Mouse (Mus musculus) stomach, embryonic 16.5 days (tissue): ENCODE measurements at regions not wholly inside any gene's neighbourhood (a gene's known extent, or its start where the extent isn't known, plus 50 kb on each side); places are given as distances from the start of the nearest gene placed in this dataset.
A peak's percentile ranks its signal among the peaks of the same experiment; 100 is the strongest.

ENCODE experiments used
- ATAC-seq: fragments of 200-750 bp; cut with Nextera tagmentation; 2 replicates; pipeline ENCODE4 v1.8.0; 2017; ENCODE audit warnings: moderate number of reproducible peaks, moderate TSS enrichment; ENCODE audit not compliant: insufficient read depth, low FRiP score
- H3K27ac ChIP-seq: fragments of 300-500 bp; sonication (generic); 2 replicates; pipeline ENCODE4 v1.5.1; 2014; ENCODE audit warnings: low read length
- H3K27me3 ChIP-seq: fragments of 300-500 bp; sonication (generic); 2 replicates; pipeline ENCODE4 v1.6.1; 2014; ENCODE audit warnings: low read length, control low read depth, mixed read lengths; ENCODE audit not compliant: control insufficient read depth, insufficient read depth
- H3K36me3 ChIP-seq: fragments of 300-500 bp; sonication (generic); 2 replicates; pipeline ENCODE4 v1.6.1; 2014; ENCODE audit warnings: low read length; ENCODE audit not compliant: control insufficient read depth, insufficient read depth
- H3K4me1 ChIP-seq: fragments of 300-500 bp; sonication (generic); 2 replicates; pipeline ENCODE4 v1.6.1; 2014; ENCODE audit warnings: low read length, control low read depth, mixed read lengths; ENCODE audit not compliant: control insufficient read depth, insufficient read depth
- H3K4me2 ChIP-seq: fragments of 300-500 bp; sonication (generic); 2 replicates; pipeline ENCODE4 v1.6.1; 2014; ENCODE audit warnings: low read depth, low read length, mixed read lengths
- H3K4me3 ChIP-seq: fragments of 300-500 bp; sonication (generic); replicated peaks from 2 replicates; pipeline ENCODE4 v1.5.1; 2014; ENCODE audit warnings: mild to moderate bottlenecking, low read length
- H3K9ac ChIP-seq: fragments of 300-500 bp; sonication (generic); 2 replicates; pipeline ENCODE4 v1.6.1; 2014; ENCODE audit warnings: low read length
- H3K9me3 ChIP-seq: fragments of 300-500 bp; sonication (generic); replicated peaks from 2 replicates; pipeline ENCODE4 v1.6.1; 2016; ENCODE audit warnings: low read length, control low read depth; ENCODE audit not compliant: control insufficient read depth
- WGBS: fragments of 180-500 bp; shearing (Covaris S2); extraction: QIAGEN DNeasy Blood & Tissue Kit; methylation state at CpG from one replicate; pipeline ENCODE4 v1.1.7; 2014; 5-methylcytosine and 5-hydroxymethylcytosine counted together

DNA sequence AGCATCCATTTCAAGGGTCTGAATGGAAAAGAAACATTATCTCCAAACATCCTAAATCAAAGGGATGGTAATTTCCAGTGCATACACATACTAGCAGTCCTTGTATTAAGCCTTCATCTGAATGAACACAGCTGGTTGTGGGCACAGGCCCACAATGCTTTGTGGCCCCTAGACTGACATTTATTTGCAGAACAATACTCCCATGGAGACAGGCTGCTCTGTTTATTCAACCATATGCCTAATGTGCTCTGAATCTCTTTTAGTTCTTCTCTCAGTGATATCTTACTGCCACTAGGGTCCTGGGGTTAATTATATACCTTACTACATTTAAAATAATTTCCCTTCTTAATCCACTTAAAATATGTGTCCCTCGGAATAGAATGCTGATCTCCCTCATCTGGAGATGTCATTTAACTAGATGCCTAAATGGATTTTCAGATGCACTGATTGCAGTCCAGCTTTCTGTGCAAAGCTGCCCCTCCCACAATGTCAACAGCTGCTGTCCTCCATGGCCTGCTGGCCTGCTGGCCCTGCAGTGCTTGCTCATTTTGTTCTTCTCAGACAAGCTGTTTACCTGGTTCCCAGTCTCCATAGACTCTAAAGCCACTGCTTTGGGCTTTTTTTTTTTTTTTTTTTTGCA lies 254.8 kb upstream of the Plxna2 start:
- Histone ChIP-seq H3K9me3 (no peaks in the 10 kb centered on the region), H3K9ac (no peak overlapping the region), H3K4me2 (no peak overlapping the region), H3K27me3 (no peaks in the 10 kb centered on the region), H3K36me3 (no peaks in the 10 kb centered on the region), H3K4me1 (0 out of 2 replicates have a peak, but pooled peaks cover 3% of the 10 kb centered on the region), H3K27ac (no peak overlapping the region), H3K4me3 (no peak overlapping the region)
- ATAC-seq = peak; percentile 33; the same call in 1 of the 2 replicates
- WGBS = 5% methylated on average over 1 of the region's 1 CpGs

DNA sequence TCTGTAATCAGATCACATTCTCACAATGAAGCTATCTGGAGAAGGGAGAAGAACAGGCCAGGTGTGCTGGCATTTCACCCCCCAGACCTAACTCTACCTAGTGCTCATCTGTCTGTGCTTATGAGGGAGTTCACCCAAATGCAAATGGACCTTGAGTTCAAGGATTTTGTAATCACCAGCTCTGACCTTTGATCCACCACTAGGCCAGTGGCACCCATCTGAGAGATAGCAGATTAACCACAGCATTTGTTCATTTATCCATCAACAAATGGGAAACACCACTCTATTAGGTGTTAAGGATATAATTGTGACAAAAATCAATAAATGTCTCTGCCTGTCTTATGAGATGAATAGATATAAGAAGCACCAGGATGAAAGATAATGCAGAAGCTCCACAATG lies 255.7 kb upstream of the Plxna2 start:
- Histone ChIP-seq H3K9me3 (no peaks in the 10 kb centered on the region), H3K4me2 (no peak overlapping the region), H3K36me3 (no peaks in the 10 kb centered on the region), H3K4me3 (no peak overlapping the region), H3K27me3 (no peaks in the 10 kb centered on the region), H3K4me1 (0 out of 2 replicates have a peak, but pooled peaks cover 3% of the 10 kb centered on the region), H3K27ac (peak overlapping the region; percentile 33; the same call in 1 of the 2 replicates), H3K9ac (no peak overlapping the region)
- no peak for ATAC-seq

DNA sequence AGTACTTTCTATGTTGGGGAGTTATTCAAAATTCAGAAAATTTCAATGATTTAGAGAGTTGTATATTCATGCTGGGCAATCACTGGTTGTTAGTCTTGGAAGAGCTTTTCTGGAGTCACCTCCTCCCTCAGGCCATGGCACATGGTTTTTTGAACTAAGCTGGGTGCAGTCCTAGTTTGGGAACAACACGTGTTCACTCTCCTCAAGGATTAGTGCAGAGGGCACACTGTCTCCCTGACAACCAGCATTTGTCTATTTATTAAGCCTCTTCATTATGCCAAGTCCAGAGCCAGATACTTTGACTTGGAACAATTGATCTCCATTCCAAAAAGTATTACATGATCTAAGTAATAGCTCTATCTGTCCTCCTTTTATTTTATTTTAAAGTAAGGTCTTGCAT lies 256.7 kb upstream of the Plxna2 start:
- no peak for ATAC-seq
- H3K36me3 ChIP-seq = no peaks in the 10 kb centered on the region
- H3K27ac ChIP-seq = no peak overlapping the region
- no peak overlapping the region for H3K4me3 ChIP-seq
- WGBS = 47% methylated on average over 1 of the region's 1 CpGs
- no peak overlapping the region for H3K9ac ChIP-seq
- no peak overlapping the region for H3K4me2 ChIP-seq
- H3K9me3 ChIP-seq = no peaks in the 10 kb centered on the region
- H3K27me3 ChIP-seq = no peaks in the 10 kb centered on the region
- H3K4me1 ChIP-seq = 0 out of 2 replicates have a peak, but pooled peaks cover 3% of the 10 kb centered on the region

DNA sequence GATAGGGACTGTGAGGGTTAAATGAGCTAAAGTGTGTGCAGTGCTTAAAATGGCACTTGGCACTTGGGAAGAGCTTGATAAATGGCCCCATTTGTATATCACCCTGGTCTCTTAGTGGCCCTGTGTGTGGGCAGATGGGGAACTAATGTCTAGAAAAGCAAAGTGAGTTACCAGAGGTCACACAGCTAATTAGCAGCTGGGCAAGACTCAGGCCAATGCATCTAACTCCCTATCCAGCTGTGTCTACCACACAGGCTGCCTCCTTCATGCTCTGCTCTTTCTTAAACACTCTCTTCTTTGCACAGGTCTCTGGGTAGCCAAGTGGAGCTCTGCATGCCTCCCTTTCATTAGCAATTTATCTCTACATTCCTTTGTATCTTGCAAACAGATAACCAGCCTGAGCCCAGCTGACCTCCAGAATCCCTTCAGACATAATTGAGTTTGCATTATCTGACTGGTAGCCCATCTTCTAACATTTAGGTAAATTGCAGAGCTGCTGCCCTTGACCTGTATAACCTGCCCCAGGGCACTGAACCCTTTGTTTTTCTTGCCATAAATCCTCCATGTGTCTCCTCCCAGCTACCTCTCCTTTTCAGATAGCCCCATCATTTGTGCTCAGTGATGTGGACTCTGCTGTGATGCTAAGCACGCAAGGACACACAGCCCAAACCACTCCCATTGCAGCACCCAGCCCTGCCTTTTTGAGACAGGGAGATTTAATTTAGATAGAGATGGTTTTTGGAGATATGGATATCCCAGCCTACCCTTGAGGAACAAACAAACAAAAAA lies 263.5 kb upstream of the Plxna2 start:
- no peak overlapping the region for H3K4me2 ChIP-seq
- no peaks in the 10 kb centered on the region for H3K9me3 ChIP-seq
- 78% methylated on average over 1 of the region's 1 CpGs for WGBS
- H3K27me3 ChIP-seq = no peaks in the 10 kb centered on the region
- no peak overlapping the region for H3K9ac ChIP-seq
- no peak overlapping the region for H3K4me3 ChIP-seq
- H3K36me3 ChIP-seq = no peaks in the 10 kb centered on the region
- no peak for ATAC-seq
- no peak overlapping the region for H3K27ac ChIP-seq
- no peaks in the 10 kb centered on the region for H3K4me1 ChIP-seq

DNA sequence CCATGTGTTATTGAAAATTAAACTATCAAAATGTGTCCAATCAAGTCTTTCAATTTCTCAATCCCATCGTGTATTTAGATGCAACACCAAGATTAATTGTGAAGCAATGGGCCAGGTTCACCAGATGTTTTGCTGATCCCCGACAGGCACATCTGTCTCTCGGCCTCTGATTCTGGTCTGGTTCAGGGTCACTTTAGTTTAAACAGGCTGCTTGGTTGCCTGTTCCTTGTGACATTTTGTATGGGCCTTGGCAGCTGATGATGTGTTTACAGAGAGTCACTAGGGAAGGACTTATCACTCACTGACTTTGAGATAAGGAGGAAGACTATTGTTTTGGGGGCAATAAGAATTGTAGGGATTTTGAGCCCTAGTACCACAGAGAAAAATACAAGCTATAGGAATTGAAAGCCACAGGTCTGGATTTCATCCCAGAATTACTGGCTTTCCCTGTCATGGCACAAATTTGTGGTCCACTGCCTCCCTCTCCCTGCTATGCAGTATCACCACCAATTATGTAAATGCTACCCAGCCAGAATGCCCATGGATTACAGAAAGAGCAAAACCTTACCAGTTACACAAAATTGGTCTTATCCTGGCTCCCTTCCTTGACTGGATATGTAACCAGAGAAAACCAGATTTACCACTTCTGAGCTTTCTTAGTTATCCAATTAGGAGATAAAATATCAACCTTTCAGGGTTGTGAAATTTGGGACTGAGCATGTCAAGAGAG lies 272.5 kb upstream of the Plxna2 start:
- no peak overlapping the region for H3K4me3 ChIP-seq
- 32% methylated on average over 3 of the region's 3 CpGs for WGBS
- no peak overlapping the region for H3K9ac ChIP-seq
- no peak for ATAC-seq
- H3K4me2 ChIP-seq = no peak overlapping the region
- no peaks in the 10 kb centered on the region for H3K27me3 ChIP-seq
- no peaks in the 10 kb centered on the region for H3K4me1 ChIP-seq
- H3K36me3 ChIP-seq = no peaks in the 10 kb centered on the region
- no peaks in the 10 kb centered on the region for H3K9me3 ChIP-seq
- no peak overlapping the region for H3K27ac ChIP-seq

DNA sequence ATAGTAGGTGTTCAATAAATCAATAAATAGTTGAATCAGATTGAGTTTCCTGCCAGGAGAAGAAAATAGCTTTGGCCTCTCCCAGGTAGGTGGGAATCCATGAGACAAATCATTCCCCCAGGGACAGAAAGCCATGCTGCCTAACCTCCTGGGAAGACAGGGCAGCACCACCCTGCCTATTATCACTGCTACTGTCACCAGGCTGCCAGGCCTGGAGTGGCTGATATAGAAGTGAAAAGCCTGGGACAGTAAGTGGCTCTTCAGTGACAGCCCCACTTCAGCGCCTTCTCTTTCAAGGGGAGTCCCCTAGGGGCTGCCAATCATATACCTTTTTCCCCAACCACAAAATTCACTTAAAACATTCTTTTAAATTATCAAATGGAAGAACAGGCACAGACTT lies 275.4 kb upstream of the Plxna2 start:
- Histone ChIP-seq H3K27me3 (no peaks in the 10 kb centered on the region), H3K27ac (no peak overlapping the region), H3K9ac (no peak overlapping the region), H3K9me3 (no peaks in the 10 kb centered on the region), H3K4me2 (no peak overlapping the region), H3K4me1 (no peaks in the 10 kb centered on the region), H3K4me3 (no peak overlapping the region), H3K36me3 (no peaks in the 10 kb centered on the region)
- no peak for ATAC-seq
- 77% methylated on average over 1 of the region's 1 CpGs for WGBS

DNA sequence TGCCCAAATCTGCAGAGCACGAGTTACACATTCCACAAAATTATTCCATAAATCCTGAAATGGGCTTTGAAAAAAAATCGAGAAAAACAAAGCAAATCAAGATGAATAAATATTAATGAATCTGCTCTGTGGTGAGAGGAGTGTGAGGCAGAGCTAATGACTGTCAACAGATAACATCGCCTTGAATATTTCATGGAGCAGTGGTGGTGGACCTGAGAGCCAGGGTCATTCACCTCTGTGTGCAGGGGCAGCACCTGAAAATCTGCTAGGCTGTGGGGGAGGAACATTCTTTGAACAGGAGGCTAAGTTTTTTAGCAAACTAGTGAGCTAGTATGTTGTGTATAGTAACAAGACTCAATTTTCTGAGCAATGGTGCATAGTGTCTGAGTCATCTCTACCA lies 276.3 kb upstream of the Plxna2 start:
- Histone ChIP-seq H3K4me1 (no peaks in the 10 kb centered on the region), H3K4me3 (no peak overlapping the region), H3K4me2 (no peak overlapping the region), H3K27me3 (no peaks in the 10 kb centered on the region), H3K9me3 (no peaks in the 10 kb centered on the region), H3K36me3 (no peaks in the 10 kb centered on the region), H3K9ac (no peak overlapping the region), H3K27ac (no peak overlapping the region)
- WGBS = 41% methylated on average over 3 of the region's 3 CpGs
- ATAC-seq = no peak

DNA sequence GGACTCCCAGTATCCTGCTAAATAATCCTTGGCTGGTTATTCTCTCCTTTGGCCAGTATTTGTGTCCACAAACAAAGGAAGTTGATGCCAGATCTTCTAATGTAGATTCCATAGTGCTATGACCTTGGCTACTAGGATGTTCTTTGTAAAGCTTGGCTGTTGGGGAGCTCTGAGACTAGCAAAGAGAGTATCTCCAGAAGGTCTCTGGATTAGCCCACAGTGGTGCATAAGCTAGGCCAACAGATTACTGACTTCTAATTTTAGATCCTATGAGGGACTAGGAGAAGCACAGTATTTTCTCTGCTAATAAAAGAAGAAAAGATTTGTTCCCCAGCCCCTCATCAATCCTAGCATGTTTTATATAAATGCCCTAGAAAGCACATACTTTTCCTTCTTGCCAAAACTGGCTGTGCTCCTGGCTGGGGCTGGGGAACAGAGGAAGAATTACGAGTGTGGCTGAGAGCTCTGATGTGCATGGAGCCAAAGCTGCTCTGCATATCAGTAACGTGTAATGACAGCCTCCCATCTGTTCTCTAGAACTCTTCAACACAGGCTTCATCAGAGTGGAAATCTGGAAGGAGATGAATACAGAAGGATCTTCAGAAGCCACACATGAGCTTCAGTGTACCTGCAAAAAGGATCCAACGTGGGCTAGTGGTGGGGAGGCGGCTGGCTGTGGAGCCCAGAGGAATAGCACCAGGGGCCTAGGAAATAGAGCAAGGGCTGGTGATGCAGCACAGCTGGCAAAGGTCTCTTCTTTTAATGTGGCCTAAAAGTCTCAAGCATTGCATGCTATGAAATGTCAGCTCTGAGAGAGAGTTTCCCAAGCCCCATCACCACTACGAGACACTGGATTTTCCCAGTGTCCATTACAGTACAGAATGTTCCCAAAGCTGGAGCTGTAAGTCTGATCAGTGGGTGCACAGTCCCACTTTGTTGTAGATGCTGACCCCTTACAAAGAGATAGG lies 283.0 kb upstream of the Plxna2 start:
- H3K27ac ChIP-seq = peak overlapping the region; percentile 41
- H3K4me3 ChIP-seq = no peak overlapping the region
- no peaks in the 10 kb centered on the region for H3K9me3 ChIP-seq
- no peaks in the 10 kb centered on the region for H3K27me3 ChIP-seq
- H3K36me3 ChIP-seq = no peaks in the 10 kb centered on the region
- no peak overlapping the region for H3K9ac ChIP-seq
- no peak overlapping the region for H3K4me2 ChIP-seq
- WGBS = 58% methylated on average over 5 of the region's 5 CpGs
- peak; percentile 66; the same call in 1 of the 2 replicates for ATAC-seq
- peaks cover 5% of the 10 kb centered on the region; the same call in 1 of the 2 replicates for H3K4me1 ChIP-seq
